Mouse (Mus musculus): ENCODE measurements at regions not wholly inside any gene's neighbourhood (a gene's known extent, or its start where the extent isn't known, plus 50 kb on each side); places are given as distances from the start of the nearest gene placed in this dataset.

- CTCF ChIA-PET: no interaction called here
Observed at GRCm38 (mm10) chr13:28699490-28700032, 254.0 kb downstream of the Sox4 start.

GRCm38 (mm10) chr13:28697796-28698678, 255.5 kb downstream of the Sox4 start:
- CTCF ChIA-PET: no interaction called here

- CTCF ChIA-PET: no interaction called here
Observed at GRCm38 (mm10) chr13:28693078-28693477, 260.4 kb downstream of the Sox4 start.

GRCm38 (mm10) chr13:28692587-28692986, 260.9 kb downstream of the Sox4 start:
- CTCF ChIA-PET: no interaction called here

GRCm38 (mm10) chr13:28690511-28691160, 262.9 kb downstream of the Sox4 start:
- CTCF ChIA-PET: interaction anchor here (0.6 kb wide), 1 partner anchor 268 kb away, joined by 11 read pairs; no protein-coding TSS in a partner anchor

- CTCF ChIA-PET: no interaction called here
Observed at GRCm38 (mm10) chr13:28687838-28688237, 265.7 kb downstream of the Sox4 start.

GRCm38 (mm10) chr13:28684311-28684710, 269.2 kb downstream of the Sox4 start:
- CTCF ChIA-PET: no interaction called here

GRCm38 (mm10) chr13:28680266-28680665, 273.2 kb downstream of the Sox4 start:
- CTCF ChIA-PET: no interaction called here

- CTCF ChIA-PET: no interaction called here
Observed at GRCm38 (mm10) chr13:28673622-28674021, 279.9 kb downstream of the Sox4 start.

- CTCF ChIA-PET: interaction anchor here (0.7 kb wide), 1 partner anchor 14 kb away, joined by 4 read pairs; no protein-coding TSS in a partner anchor
Observed at GRCm38 (mm10) chr13:28671543-28671942, 282.0 kb downstream of the Sox4 start.

- CTCF ChIA-PET: interaction anchor here (0.5 to 0.7 kb wide), 2 partner anchors 11 to 26 kb away, joined by 3 read pairs; no protein-coding TSS in a partner anchor
Observed at GRCm38 (mm10) chr13:28669832-28670585, 283.5 kb downstream of the Sox4 start.

- CTCF ChIA-PET: no interaction called here
Observed at GRCm38 (mm10) chr13:28666832-28667231, 286.7 kb downstream of the Sox4 start.

- CTCF ChIA-PET: no interaction called here
Observed at GRCm38 (mm10) chr13:28665150-28665549, 288.4 kb downstream of the Sox4 start.

GRCm38 (mm10) chr13:28664698-28665097, 288.8 kb downstream of the Sox4 start:
- CTCF ChIA-PET: interaction anchor here (0.7 kb wide), 1 partner anchor 30 kb away, joined by 3 read pairs; no protein-coding TSS in a partner anchor

GRCm38 (mm10) chr13:28663950-28664681, 289.4 kb downstream of the Sox4 start:
- CTCF ChIA-PET: interaction anchor here (0.7 kb wide), 1 partner anchor 29 kb away, joined by 3 read pairs; no protein-coding TSS in a partner anchor

GRCm38 (mm10) chr13:28663459-28663858, 290.1 kb downstream of the Sox4 start:
- CTCF ChIA-PET: no interaction called here

- CTCF ChIA-PET: no interaction called here
Observed at GRCm38 (mm10) chr13:28662316-28662752, 291.2 kb downstream of the Sox4 start.

- CTCF ChIA-PET: no interaction called here
Observed at GRCm38 (mm10) chr13:28660151-28660550, 293.4 kb downstream of the Sox4 start.

GRCm38 (mm10) chr13:28658652-28659051, 294.9 kb downstream of the Sox4 start:
- CTCF ChIA-PET: interaction anchor here (1.1 kb wide), 1 partner anchor 11 kb away, joined by 3 read pairs; no protein-coding TSS in a partner anchor

- CTCF ChIA-PET: no interaction called here
Observed at GRCm38 (mm10) chr13:28654883-28655282, 298.6 kb downstream of the Sox4 start.

- CTCF ChIA-PET: no interaction called here
Observed at GRCm38 (mm10) chr13:28653362-28653761, 300.2 kb downstream of the Sox4 start.

All from spleen, embryonic (tissue).